Mouse (Mus musculus): ENCODE measurements around the gene Fam184b. TPM values are rescaled to one million over a fixed set of nuclear protein-coding genes. Genes with fewer than 3 reads are reported as not detected.

Fam184b gene
- not detected in 2 replicates for polyA plus RNA-seq (2012; ENCODE audit: insufficient read depth, insufficient read length, low replicate concordance, missing spikeins)

DNA sequence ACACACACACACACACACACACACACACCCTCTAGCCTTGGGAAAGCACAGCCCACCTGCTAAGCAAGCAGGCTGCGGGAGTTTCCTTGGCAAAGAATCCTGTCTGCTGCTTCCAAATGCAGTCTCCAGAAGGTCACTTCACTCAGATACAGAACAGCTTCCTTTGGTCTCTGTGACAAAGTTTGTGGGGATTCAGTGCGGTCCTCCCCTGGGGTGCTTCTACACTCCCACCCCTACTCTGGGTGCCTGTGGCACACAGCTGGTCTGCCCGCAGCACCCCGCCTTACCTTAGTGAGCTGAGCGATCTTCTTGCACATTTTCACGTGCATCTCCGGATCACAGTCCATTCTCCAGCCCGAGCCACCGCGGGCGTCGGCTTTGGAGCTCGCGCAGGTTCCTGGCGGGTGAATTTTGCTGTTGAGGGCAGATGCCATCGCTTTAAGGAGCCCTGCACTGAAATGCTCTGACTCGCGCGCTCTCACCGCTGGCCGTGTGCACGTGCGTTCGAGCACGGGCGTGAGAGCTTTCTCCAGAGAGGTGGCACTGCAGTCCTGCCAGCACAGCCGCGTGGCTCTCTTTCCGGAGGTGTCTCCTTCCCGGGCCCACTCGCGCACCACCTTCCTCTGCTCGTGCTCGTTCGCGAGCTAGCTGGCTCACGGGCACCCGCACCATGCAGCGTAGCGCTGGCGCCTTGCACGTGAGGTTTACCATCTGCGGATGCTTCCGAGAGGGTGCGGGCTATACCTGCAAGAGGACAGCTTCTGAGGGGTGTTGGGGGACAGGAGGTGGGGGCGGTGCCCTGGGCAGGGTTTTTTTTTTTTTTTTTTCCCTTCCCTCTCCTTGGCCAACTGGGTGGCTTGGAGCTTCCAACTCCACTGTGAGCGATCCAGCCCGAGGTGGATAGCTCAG, at the start of gene Fam184b:
Gene Fam184b (minus strand): TSS at position 809 of the 909 bp plus-strand sequence.
- Histone ChIP-seq H3K27ac (ENCODE audit: insufficient read depth, low read depth, low read length) (peak within 1 kb of the TSS; percentile 54), H3K4me1 (ENCODE audit: control insufficient read depth, insufficient read depth, low read length) (0 out of 2 replicates have a peak, but pooled peaks cover 3% of the 10 kb centered on the region), H3K4me3 (ENCODE audit: insufficient read depth, low read depth, low read length) (peak within 1 kb of the TSS; percentile 77)
- under 1% methylated on average over 48 of the region's 48 CpGs for WGBS
- TF ChIP-seq POLR2A (IDR thresholded peaks at IDR 0.05; ENCODE audit: insufficient read depth, low read depth, low read length) (0 out of 2 replicates have a peak, but pooled peaks have one; percentile 24), CTCF (IDR thresholded peaks at IDR 0.05; ENCODE audit: insufficient read depth, low read depth, low read length) (no peak)

DNA sequence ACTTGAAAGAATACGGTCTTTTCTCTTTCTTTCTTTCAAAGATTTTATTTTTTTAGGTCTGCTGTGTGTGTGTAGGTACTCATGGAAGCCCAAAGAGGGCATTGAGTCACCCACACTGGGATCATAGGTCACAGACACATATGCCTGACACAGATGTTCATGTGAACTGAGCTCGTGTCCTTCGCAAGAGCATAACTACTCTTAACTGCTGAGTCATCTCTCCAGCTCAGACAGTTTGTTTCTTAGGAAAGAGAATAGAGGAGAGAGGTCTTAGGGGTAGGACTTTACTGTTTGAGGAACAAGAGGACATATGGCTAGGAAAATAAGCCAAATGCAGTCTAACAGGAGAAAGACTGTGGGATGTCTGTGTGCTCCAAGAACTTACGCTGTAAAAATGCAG, 49.7 kb upstream of the Fam184b start:
- 77% methylated on average over 4 of the region's 4 CpGs for WGBS
- no peak for TF ChIP-seq POLR2A (IDR thresholded peaks at IDR 0.05; ENCODE audit: insufficient read depth, low read depth, low read length)
- no peak for TF ChIP-seq CTCF (IDR thresholded peaks at IDR 0.05; ENCODE audit: insufficient read depth, low read depth, low read length)
- H3K4me3 ChIP-seq (ENCODE audit: insufficient read depth, low read depth, low read length) = no peak overlapping the region
- no peak overlapping the region for H3K27ac ChIP-seq (ENCODE audit: insufficient read depth, low read depth, low read length)
- H3K4me1 ChIP-seq (ENCODE audit: control insufficient read depth, insufficient read depth, low read length) = no peaks in the 10 kb centered on the region

DNA sequence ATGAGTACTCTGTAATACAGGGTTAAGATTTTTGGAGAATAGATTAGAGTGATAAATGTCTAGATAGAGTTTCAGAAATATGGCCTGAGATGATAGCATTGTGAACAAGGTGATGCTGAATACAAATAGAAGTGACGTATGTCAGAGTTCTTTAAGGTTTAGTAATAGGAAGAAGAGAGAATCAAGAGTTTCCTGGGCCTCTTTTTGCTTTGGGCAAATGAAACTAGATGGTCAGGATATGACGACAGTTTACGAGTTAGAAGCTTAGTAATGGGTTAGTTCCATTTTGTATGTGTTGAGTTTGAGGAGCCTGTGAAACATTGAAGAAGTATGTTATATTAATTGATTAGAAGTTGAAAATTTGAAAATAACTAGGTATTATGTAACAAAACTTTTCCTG, 46.8 kb upstream of the Fam184b start:
- no peak overlapping the region for H3K4me3 ChIP-seq (ENCODE audit: insufficient read depth, low read depth, low read length)
- TF ChIP-seq CTCF (IDR thresholded peaks at IDR 0.05; ENCODE audit: insufficient read depth, low read depth, low read length) (no peak), POLR2A (IDR thresholded peaks at IDR 0.05; ENCODE audit: insufficient read depth, low read depth, low read length) (no peak)
- WGBS = 99% methylated on average over 3 of the region's 3 CpGs

DNA sequence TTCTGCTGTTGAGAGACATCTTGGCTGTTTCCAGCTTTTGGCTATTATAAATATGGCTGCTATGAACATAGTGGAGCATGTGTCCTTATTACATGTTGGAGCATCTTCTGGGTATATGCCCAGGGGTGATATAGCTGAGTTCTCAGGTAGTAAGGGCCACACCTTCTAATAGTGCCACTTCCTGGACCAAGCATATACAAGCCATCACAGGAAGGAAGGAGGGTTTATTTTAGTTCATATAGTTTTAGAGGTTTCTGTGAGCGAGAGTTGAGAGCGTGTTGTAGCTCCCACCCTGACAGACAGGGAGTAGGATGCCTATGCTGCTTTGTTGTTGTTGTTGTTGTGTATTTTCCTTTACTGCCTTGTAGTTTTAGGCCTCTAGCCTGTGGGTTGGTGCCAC, 45.8 kb upstream of the Fam184b start:
- Histone ChIP-seq H3K27ac (ENCODE audit: insufficient read depth, low read depth, low read length) (no peak overlapping the region), H3K4me3 (ENCODE audit: insufficient read depth, low read depth, low read length) (no peak overlapping the region), H3K4me1 (ENCODE audit: control insufficient read depth, insufficient read depth, low read length) (no peaks in the 10 kb centered on the region)
- no peak for TF ChIP-seq POLR2A (IDR thresholded peaks at IDR 0.05; ENCODE audit: insufficient read depth, low read depth, low read length)
- TF ChIP-seq CTCF (IDR thresholded peaks at IDR 0.05; ENCODE audit: insufficient read depth, low read depth, low read length) = no peak
- 97% methylated on average over 2 of the region's 2 CpGs for WGBS

More for the DNA sequence above, 46.8 kb upstream of the Fam184b start:
- Histone ChIP-seq H3K4me1 (ENCODE audit: control insufficient read depth, insufficient read depth, low read length) (no peaks in the 10 kb centered on the region), H3K27ac (ENCODE audit: insufficient read depth, low read depth, low read length) (no peak overlapping the region)

DNA sequence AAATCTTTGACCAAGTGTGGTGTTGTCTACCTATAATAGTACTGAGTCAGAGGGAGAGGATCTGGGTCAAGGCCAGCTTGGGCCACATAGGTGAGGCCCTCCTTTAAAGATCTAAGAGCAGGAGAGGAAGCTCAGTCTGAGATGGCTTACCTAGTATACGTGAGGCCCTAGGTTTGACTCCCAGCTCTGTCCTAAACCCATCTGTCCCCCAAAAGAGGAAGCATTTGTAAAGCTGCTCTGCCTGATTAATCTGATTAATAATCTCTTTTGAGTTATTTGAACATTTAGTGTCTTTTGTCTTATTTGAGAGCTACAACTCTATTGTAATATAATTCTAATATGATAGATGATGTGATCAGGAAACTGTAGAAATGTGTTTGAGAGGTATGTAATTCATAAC, 44.0 kb upstream of the Fam184b start:
- TF ChIP-seq POLR2A (IDR thresholded peaks at IDR 0.05; ENCODE audit: insufficient read depth, low read depth, low read length) (no peak), CTCF (IDR thresholded peaks at IDR 0.05; ENCODE audit: insufficient read depth, low read depth, low read length) (no peak)
- 94% methylated on average over 1 of the region's 1 CpGs for WGBS

DNA sequence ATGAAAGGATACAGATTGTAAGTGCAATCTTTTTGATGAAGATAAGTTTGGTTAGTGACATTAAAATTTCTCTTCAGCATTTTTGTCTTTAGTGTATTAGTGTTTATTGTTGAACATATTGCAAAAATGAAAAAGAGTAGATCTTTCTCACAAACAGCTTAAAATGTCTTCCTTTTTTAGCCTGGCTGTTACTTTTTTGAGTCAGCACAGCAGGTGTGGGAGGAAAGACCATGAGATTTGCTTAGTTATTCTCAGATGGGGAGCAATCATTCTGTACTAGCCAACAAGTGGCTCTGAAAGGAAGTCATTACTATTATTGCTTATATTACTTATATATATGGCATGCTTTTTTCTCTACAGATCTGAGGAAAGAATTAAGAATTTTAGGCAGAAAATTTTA, 40.5 kb upstream of the Fam184b start:
- Histone ChIP-seq H3K4me1 (ENCODE audit: control insufficient read depth, insufficient read depth, low read length) (no peaks in the 10 kb centered on the region), H3K27ac (ENCODE audit: insufficient read depth, low read depth, low read length) (no peak overlapping the region), H3K4me3 (ENCODE audit: insufficient read depth, low read depth, low read length) (no peak overlapping the region)
- TF ChIP-seq CTCF (IDR thresholded peaks at IDR 0.05; ENCODE audit: insufficient read depth, low read depth, low read length) (no peak), POLR2A (IDR thresholded peaks at IDR 0.05; ENCODE audit: insufficient read depth, low read depth, low read length) (no peak)

More for the DNA sequence above, 44.0 kb upstream of the Fam184b start:
- Histone ChIP-seq H3K27ac (ENCODE audit: insufficient read depth, low read depth, low read length) (no peak overlapping the region), H3K4me3 (ENCODE audit: insufficient read depth, low read depth, low read length) (no peak overlapping the region), H3K4me1 (ENCODE audit: control insufficient read depth, insufficient read depth, low read length) (no peaks in the 10 kb centered on the region)

DNA sequence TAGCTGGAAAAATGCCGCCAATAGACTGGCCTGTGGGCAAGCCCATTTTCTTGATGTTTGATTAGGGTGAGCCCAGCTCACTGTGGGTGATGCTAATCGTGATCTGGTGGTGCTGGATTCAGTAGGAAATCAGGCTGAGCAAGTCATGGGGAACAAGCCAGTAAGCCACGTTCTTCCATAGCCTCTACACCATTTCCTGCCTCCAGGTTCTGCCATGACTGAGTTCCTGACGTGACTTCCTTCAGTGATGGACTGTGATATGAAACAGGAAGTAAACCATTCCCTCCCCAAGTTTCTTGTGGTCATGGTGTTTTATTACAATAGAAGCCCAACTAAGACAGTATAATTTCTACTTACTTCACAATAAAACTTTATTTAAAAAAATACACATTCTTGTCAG, 38.2 kb upstream of the Fam184b start:
- H3K27ac ChIP-seq (ENCODE audit: insufficient read depth, low read depth, low read length) = no peak overlapping the region
- TF ChIP-seq CTCF (IDR thresholded peaks at IDR 0.05; ENCODE audit: insufficient read depth, low read depth, low read length) (no peak), POLR2A (IDR thresholded peaks at IDR 0.05; ENCODE audit: insufficient read depth, low read depth, low read length) (no peak)

DNA sequence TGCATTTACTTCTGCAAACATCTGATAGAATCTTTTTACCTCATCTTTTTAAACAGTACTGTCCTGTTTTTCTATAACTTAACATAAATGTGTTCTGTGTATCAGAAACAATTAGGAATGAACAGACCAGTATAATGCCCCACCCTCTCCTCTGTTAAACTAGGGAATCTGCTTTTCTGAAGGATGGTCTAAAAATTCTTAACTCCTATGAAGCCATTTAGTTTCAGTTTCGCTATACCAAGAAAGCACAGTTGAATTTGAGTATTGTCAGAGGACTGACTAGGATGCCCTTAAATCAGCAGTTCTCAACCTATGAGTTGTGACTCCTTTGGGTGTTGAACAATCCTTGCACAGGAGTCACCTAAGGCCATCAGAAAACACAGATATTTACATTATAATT, 35.6 kb upstream of the Fam184b start:
- no peak for TF ChIP-seq POLR2A (IDR thresholded peaks at IDR 0.05; ENCODE audit: insufficient read depth, low read depth, low read length)
- Histone ChIP-seq H3K4me1 (ENCODE audit: control insufficient read depth, insufficient read depth, low read length) (0 out of 2 replicates have a peak, but pooled peaks cover 2% of the 10 kb centered on the region), H3K27ac (ENCODE audit: insufficient read depth, low read depth, low read length) (no peak overlapping the region), H3K4me3 (ENCODE audit: insufficient read depth, low read depth, low read length) (no peak overlapping the region)
- WGBS = 94% methylated on average over 1 of the region's 1 CpGs

More for the DNA sequence above, 38.2 kb upstream of the Fam184b start:
- WGBS = 89% methylated on average over 4 of the region's 4 CpGs
- H3K4me3 ChIP-seq (ENCODE audit: insufficient read depth, low read depth, low read length) = no peak overlapping the region
- H3K4me1 ChIP-seq (ENCODE audit: control insufficient read depth, insufficient read depth, low read length) = no peaks in the 10 kb centered on the region

DNA sequence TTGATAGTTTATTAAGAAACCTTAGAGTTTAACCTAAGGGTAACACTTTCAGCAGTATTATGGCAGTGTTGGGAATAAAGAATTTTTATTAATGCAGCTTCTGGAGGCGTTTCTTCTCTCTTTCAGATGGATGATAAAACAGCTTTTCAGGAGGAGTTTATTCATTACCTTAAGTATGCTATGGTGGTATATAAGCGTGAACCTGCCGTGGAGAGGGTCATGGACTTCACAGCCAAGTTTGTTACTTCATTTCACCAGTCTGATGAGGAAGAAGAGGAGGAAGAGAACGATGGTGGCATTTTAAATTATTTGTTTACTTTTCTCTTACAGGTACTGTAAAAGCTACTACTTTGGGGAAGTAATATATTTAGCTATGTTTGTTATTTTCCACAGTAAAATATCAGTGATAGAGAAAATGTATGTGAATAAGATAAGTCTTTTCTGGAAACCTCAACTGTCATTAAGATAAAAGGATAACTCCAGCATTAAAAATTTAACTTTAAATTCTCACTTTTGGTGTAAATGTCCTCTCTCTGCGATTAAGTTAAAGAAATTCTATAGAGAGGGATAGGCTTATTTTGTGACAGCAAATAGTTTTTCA, 31.6 kb upstream of the Fam184b start:
- Histone ChIP-seq H3K4me1 (ENCODE audit: control insufficient read depth, insufficient read depth, low read length) (0 out of 2 replicates have a peak, but pooled peaks cover 4% of the 10 kb centered on the region), H3K4me3 (ENCODE audit: insufficient read depth, low read depth, low read length) (no peak overlapping the region), H3K27ac (ENCODE audit: insufficient read depth, low read depth, low read length) (no peak overlapping the region)
- WGBS = 42% methylated on average over 5 of the region's 5 CpGs
- TF ChIP-seq CTCF (IDR thresholded peaks at IDR 0.05; ENCODE audit: insufficient read depth, low read depth, low read length) = no peak
- TF ChIP-seq POLR2A (IDR thresholded peaks at IDR 0.05; ENCODE audit: insufficient read depth, low read depth, low read length) = no peak
